Comparison of ENCODE assay signal across 12 mouse cellular contexts in the genomic region with DNA sequence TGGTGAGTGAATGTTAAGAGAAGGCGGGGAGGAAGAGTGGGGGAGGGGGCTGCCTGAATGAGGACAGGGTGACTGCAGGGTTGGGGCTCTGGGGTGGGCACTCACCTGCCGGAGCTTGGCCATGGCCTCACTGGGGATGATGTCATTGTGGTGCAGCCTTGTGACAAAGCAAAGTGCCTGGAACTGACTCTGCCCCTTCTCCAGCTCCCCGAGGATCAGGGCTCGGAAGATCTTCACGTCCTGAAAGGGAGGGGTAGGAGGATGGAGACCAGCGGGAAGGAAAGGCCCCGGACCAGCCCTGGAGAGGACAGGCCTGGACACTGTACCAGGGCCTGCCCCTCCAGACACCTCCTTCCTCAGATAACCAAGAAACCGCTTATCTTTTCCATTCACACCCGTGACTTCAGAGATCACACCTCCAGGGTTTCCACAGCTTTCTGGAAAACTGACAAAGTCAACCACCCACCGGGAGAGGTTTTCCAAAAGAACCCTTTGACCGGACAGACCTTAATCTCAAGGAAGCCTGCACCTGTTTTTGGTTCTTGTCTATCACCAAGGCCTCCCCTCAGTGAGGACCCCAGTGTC. TPM values are rescaled to one million over a fixed set of nuclear protein-coding genes. Genes with fewer than 3 reads are reported as not detected.
DNase-seq lines count a peak whose midpoint lies in the region; ATAC-seq and TF ChIP-seq lines count a peak whose summit lies in the region.
"Had no signal": no experiment of that assay in that cellular context is flagged by ENCODE, and none has a peak within 500 bp of the region (broad histone marks: within the 10 kb centered on the region; RNA-seq: fewer than 3 reads in every experiment).

No protein-coding gene starts in this region.

- peaks cover 24% of the 10 kb centered on the region for H3K36me3 ChIP-seq in heart, embryonic 12.5 days
- H3K36me3 ChIP-seq in heart, embryonic 16.5 days (ENCODE audit: control insufficient read depth, insufficient read depth): no peaks in the 10 kb centered on the region
- peaks cover 84% of the 10 kb centered on the region for H3K36me3 ChIP-seq in liver, embryonic 12.5 days

- no peak for DNase-seq in heart, postnatal 25 days (ENCODE audit: low spot score)
- DNase-seq in cerebellum, adult 8-10 months: no peak
- DNase-seq in testis, postnatal 10 days (ENCODE audit: low spot score): no peak
- DNase-seq in spleen, postnatal 10 days (ENCODE audit: low spot score in 2 of 2): no peak
- DNase-seq: lung, postnatal 14 days; retina, postnatal 1 day had no signal

- H3K27me3 ChIP-seq in heart, embryonic 12.5 days (replicated peaks): no peaks in the 10 kb centered on the region
- no peaks in the 10 kb centered on the region for H3K27me3 ChIP-seq in heart, embryonic 16.5 days (ENCODE audit: control insufficient read depth, insufficient read depth, low read length)
- H3K27me3 ChIP-seq in liver, embryonic 12.5 days (replicated peaks): no peaks in the 10 kb centered on the region

- H3K9me3 ChIP-seq in heart, embryonic 12.5 days (replicated peaks): no peaks in the 10 kb centered on the region
- no peaks in the 10 kb centered on the region for H3K9me3 ChIP-seq in heart, embryonic 16.5 days (replicated peaks; ENCODE audit: control insufficient read depth, low read length)
- no peaks in the 10 kb centered on the region for H3K9me3 ChIP-seq in liver, embryonic 12.5 days (replicated peaks)

- intact Hi-C loops in heart, postnatal 25 days (cut with DNase I): loop anchor here (5.0 kb wide), 1 partner anchor 42 kb away; no protein-coding TSS in a partner anchor

- ATAC-seq in heart, embryonic 12.5 days (ENCODE audit: insufficient number of reproducible peaks, low FRiP score): peak; percentile 80
- ATAC-seq in heart, embryonic 16.5 days (replicated peaks; ENCODE audit: extremely low read depth, insufficient read depth, low FRiP score): peak; percentile 66
- ATAC-seq in liver, embryonic 12.5 days: peak; percentile 86
- ATAC-seq: CD4-positive, CD25-positive, alpha-beta regulatory T cell, adult 4 months; inflammation-experienced regulatory T-cells, adult 6 months had no signal

- no peak for TF ChIP-seq POLR2A in bone marrow, adult 2 months (IDR thresholded peaks at IDR 0.05; ENCODE audit: borderline replicate concordance, control insufficient read depth, low read depth, low read length)

- H3K4me3 ChIP-seq in heart, embryonic 12.5 days: no peak overlapping the region
- H3K4me3 ChIP-seq in bone marrow, adult 2 months (replicated peaks; ENCODE audit: control insufficient read depth, low read depth, low read length): no peak overlapping the region
- no peak overlapping the region for H3K4me3 ChIP-seq in heart, embryonic 16.5 days (ENCODE audit: low read length)
- H3K4me3 ChIP-seq in liver, embryonic 12.5 days: peak overlapping the region; percentile 18

- H3K9ac ChIP-seq in heart, embryonic 12.5 days: no peak overlapping the region; the same call in 1 of the 2 replicates
- H3K9ac ChIP-seq in heart, embryonic 16.5 days (ENCODE audit: low read length): no peak overlapping the region
- peak overlapping the region; percentile 67 for H3K9ac ChIP-seq in liver, embryonic 12.5 days

- WGBS in heart, embryonic 12.5 days: 20% methylated on average over 11 of the region's 11 CpGs
- WGBS in bone marrow, adult 2 months: 64% methylated on average over 11 of the region's 11 CpGs
- 38% methylated on average over 11 of the region's 11 CpGs for WGBS in heart, embryonic 16.5 days
- 33% methylated on average over 11 of the region's 11 CpGs for WGBS in liver, embryonic 12.5 days (ENCODE audit: insufficient replicate concordance)

- TF ChIP-seq CTCF in bone marrow, adult 2 months (IDR thresholded peaks at IDR 0.05; ENCODE audit: control insufficient read depth, insufficient read depth, low read length): no peak

- peak overlapping the region; percentile 26 for H3K4me2 ChIP-seq in heart, embryonic 12.5 days
- no peak overlapping the region for H3K4me2 ChIP-seq in heart, embryonic 16.5 days (ENCODE audit: low read depth, low read length)
- peak overlapping the region; percentile 49 for H3K4me2 ChIP-seq in liver, embryonic 12.5 days

- H3K4me1 ChIP-seq in heart, embryonic 12.5 days (replicated peaks): peaks cover 42% of the 10 kb centered on the region
- peaks cover 3% of the 10 kb centered on the region for H3K4me1 ChIP-seq in bone marrow, adult 2 months (ENCODE audit: control insufficient read depth, insufficient read depth, low read length)
- peaks cover 9% of the 10 kb centered on the region for H3K4me1 ChIP-seq in heart, embryonic 16.5 days (ENCODE audit: control insufficient read depth, insufficient read depth, low read length)
- H3K4me1 ChIP-seq in liver, embryonic 12.5 days: peaks cover 67% of the 10 kb centered on the region

- peak overlapping the region; percentile 53 for H3K27ac ChIP-seq in heart, embryonic 12.5 days (ENCODE audit: poor library complexity, severe bottlenecking)
- H3K27ac ChIP-seq in bone marrow, adult 2 months (ENCODE audit: control insufficient read depth, insufficient read depth, low read depth, low read length, poor library complexity): peak overlapping the region; percentile 20; the same call in 1 of the 2 replicates
- H3K27ac ChIP-seq in heart, embryonic 16.5 days (ENCODE audit: low read length): peak overlapping the region; percentile 51; the same call in 1 of the 2 replicates
- peak overlapping the region; percentile 84 for H3K27ac ChIP-seq in liver, embryonic 12.5 days

RNA-seq across cellular contexts. Expression of gene Pou2f3, which starts 14.7 kb away (rescaled TPM):
- polyA plus RNA-seq in heart, embryonic 12.5 days (2016; fragmentation: Nextera tagmentation; extraction: Ambion mirVana): not detected in 2 replicates
- under 1 TPM in 1 of 2 experiments, not detected in 1; 0.11 TPM for total RNA-seq in heart, postnatal 25 days (2021)
- 0.77 TPM in 1 of 2 replicates, not detected in the other for polyA plus RNA-seq in bone marrow, adult 2 months (2011; ENCODE audit: insufficient read depth, insufficient read length, low replicate concordance, missing spikeins)
- 0.19 and 0.53 TPM in 2 replicates for polyA plus RNA-seq in heart, embryonic 16.5 days (2015; fragmentation: Nextera tagmentation; extraction: Ambion mirVana)
- polyA plus RNA-seq in liver, embryonic 12.5 days (2016; fragmentation: Nextera tagmentation; extraction: Ambion mirVana): not detected in 2 replicates
- polyA plus RNA-seq: CD4-positive, CD25-positive, alpha-beta regulatory T cell, adult 4 months; inflammation-experienced regulatory T-cells, adult 6 months had no signal

RNA-seq across cellular contexts. Expression of gene Oaf, which starts 14.8 kb away (rescaled TPM):
- polyA plus RNA-seq in heart, embryonic 12.5 days (2016; fragmentation: Nextera tagmentation; extraction: Ambion mirVana): 37.1 and 37.6 TPM in 2 replicates
- total RNA-seq in heart, postnatal 25 days (2021): 10 to 100 TPM in 1 of 2 experiments, 1 to 10 TPM in 1; 9.4 to 14.8 TPM
- 15.8 and 17.9 TPM in 2 replicates for polyA plus RNA-seq in bone marrow, adult 2 months (2011; ENCODE audit: insufficient read depth, insufficient read length, low replicate concordance, missing spikeins)
- polyA plus RNA-seq in heart, embryonic 16.5 days (2015; fragmentation: Nextera tagmentation; extraction: Ambion mirVana): 26.0 and 27.4 TPM in 2 replicates
- 37.8 and 44.1 TPM in 2 replicates for polyA plus RNA-seq in liver, embryonic 12.5 days (2016; fragmentation: Nextera tagmentation; extraction: Ambion mirVana)

Comparison
In these comparisons a context has a peak if more than half of its experiments do, and no peak if none do; other contexts are left out.
1. H3K27ac ChIP-seq: peak in every context shown above with its lines; median percentile 84 in liver, embryonic 12.5 days; 53 in heart, embryonic 12.5 days; 51 in heart, embryonic 16.5 days; 20 in bone marrow, adult 2 months.